Mouse (Mus musculus) MEL (cell line): ENCODE data around the gene Cyp19a1. TPM values are rescaled to one million over a fixed set of nuclear protein-coding genes. Genes with fewer than 3 reads are reported as not detected.

ENCODE experiments used
- DNase-seq: peaks from one replicate; pipeline ENCODE4 v3.0.0; 2011; ENCODE audit warnings: low read depth, low spot score
- H3K27ac ChIP-seq: 2 replicates; pipeline ENCODE4 v1.5.1; 2012; ENCODE audit warnings: low read depth, mild to moderate bottlenecking, control low read depth, low read length, moderate library complexity; ENCODE audit not compliant: control insufficient read depth
- H3K27me3 ChIP-seq, 2 experiments: fragments of 150-350 bp in 1 of 2; sonication (generic) in 1 of 2; 2 replicates each; pipeline ENCODE4 v1.6.1; 2012; ENCODE audit warnings: low read length in 2 of 2, mild to moderate bottlenecking in 2 of 2, improper control_type of control experiment in 1 of 2, moderate library complexity in 1 of 2; ENCODE audit not compliant: insufficient read depth in 2 of 2, control insufficient read depth in 1 of 2
- H3K36me3 ChIP-seq, 2 experiments: 2 replicates each; pipeline ENCODE4 v1.6.1; 2012 to 2014; ENCODE audit warnings: low read length in 2 of 2, improper control_type of control experiment in 1 of 2, inconsistent platforms in 1 of 2, mild to moderate bottlenecking in 1 of 2; ENCODE audit not compliant: insufficient read depth in 2 of 2, control insufficient read depth in 1 of 2
- H3K4me1 ChIP-seq, 2 experiments: fragments of 150-350 bp in 1 of 2; sonication (generic) in 1 of 2; 2 replicates each; pipeline ENCODE4 v1.6.1; 2012; ENCODE audit warnings: low read length in 2 of 2, improper control_type of control experiment in 1 of 2, mild to moderate bottlenecking in 1 of 2; ENCODE audit not compliant: insufficient read depth in 2 of 2, control insufficient read depth in 1 of 2
- H3K4me3 ChIP-seq, 2 experiments: fragments of 150-350 bp in 1 of 2; sonication (generic) in 1 of 2; 2 replicates each; pipeline ENCODE4 v1.5.1; 2012; ENCODE audit warnings: low read depth in 2 of 2, low read length in 2 of 2, mild to moderate bottlenecking in 2 of 2, moderate library complexity in 2 of 2, control low read depth in 1 of 2, improper control_type of control experiment in 1 of 2; ENCODE audit not compliant: control insufficient read depth in 1 of 2, insufficient read depth in 1 of 2
- H3K79me2 ChIP-seq: 2 replicates; pipeline ENCODE4 v1.6.1; 2012; ENCODE audit warnings: mild to moderate bottlenecking, low read length, moderate library complexity; ENCODE audit not compliant: control insufficient read depth, poor library complexity, insufficient read depth
- H3K9ac ChIP-seq: 2 replicates; pipeline ENCODE4 v1.6.1; 2012; ENCODE audit warnings: low read depth, mild to moderate bottlenecking, control low read depth, low read length, moderate library complexity; ENCODE audit not compliant: control insufficient read depth, poor library complexity, severe bottlenecking
- H3K9me3 ChIP-seq: fragments of 150-350 bp; sonication (generic); replicated peaks from 2 replicates; pipeline ENCODE4 v1.6.1; 2012; ENCODE audit warnings: mild to moderate bottlenecking, low read length, improper control_type of control experiment, moderate library complexity; ENCODE audit not compliant: insufficient read depth
- BHLHE40 ChIP-seq: IDR thresholded peaks from 2 replicates; pipeline ENCODE4 v1.6.1; 2012; ENCODE audit warnings: low read depth, mild to moderate bottlenecking, inconsistent platforms, low read length, improper control_type of control experiment, borderline replicate concordance
- CHD1 ChIP-seq: IDR thresholded peaks from 2 replicates; pipeline ENCODE4 v1.6.1; 2012; ENCODE audit warnings: low read depth, mild to moderate bottlenecking, inconsistent platforms, low read length, improper control_type of control experiment
- CHD2 ChIP-seq: IDR thresholded peaks from 2 replicates; pipeline ENCODE4 v1.6.1; 2011; ENCODE audit warnings: low read length, improper control_type of control experiment
- CTCF ChIP-seq, 3 experiments: IDR thresholded peaks in 2 of 3; conservative IDR thresholded peaks in 1 of 3; 2 replicates each; pipeline ENCODE4 v1.5.1; 2011 to 2012; ENCODE audit warnings: low read length in 3 of 3, low read depth in 2 of 3, mild to moderate bottlenecking in 2 of 3, improper control_type of control experiment in 1 of 3, inconsistent platforms in 1 of 3, mixed read lengths in 1 of 3, moderate library complexity in 1 of 3; ENCODE audit not compliant: control insufficient read depth in 1 of 3, insufficient read depth in 1 of 3, poor library complexity in 1 of 3, severe bottlenecking in 1 of 3
- E2F4 ChIP-seq: IDR thresholded peaks from 2 replicates; pipeline ENCODE4 v1.6.1; 2011; ENCODE audit warnings: low read depth, low read length, improper control_type of control experiment, borderline replicate concordance
- ETS1 ChIP-seq: IDR thresholded peaks from 2 replicates; pipeline ENCODE4 v1.6.1; 2012; ENCODE audit warnings: low read depth, mild to moderate bottlenecking, inconsistent platforms, low read length, improper control_type of control experiment, moderate library complexity
- GABPA ChIP-seq: IDR thresholded peaks from 2 replicates; pipeline ENCODE4 v1.6.1; 2012; ENCODE audit warnings: low read depth, mild to moderate bottlenecking, inconsistent platforms, low read length, improper control_type of control experiment, moderate library complexity
- GATA1 ChIP-seq: IDR thresholded peaks from 2 replicates; pipeline ENCODE4 v1.6.1; 2011; ENCODE audit warnings: low read depth, low read length, improper control_type of control experiment
- MAFK ChIP-seq: IDR thresholded peaks from 2 replicates; pipeline ENCODE4 v1.6.1; 2011; ENCODE audit warnings: low read depth, mild to moderate bottlenecking, low read length, improper control_type of control experiment, borderline replicate concordance
- MAZ ChIP-seq: IDR thresholded peaks from 2 replicates; pipeline ENCODE4 v1.6.1; 2012; ENCODE audit warnings: low read depth, mild to moderate bottlenecking, inconsistent platforms, low read length, improper control_type of control experiment
- NELFE ChIP-seq: IDR thresholded peaks from 2 replicates; pipeline ENCODE4 v1.6.1; 2011; ENCODE audit warnings: low read depth, low read length, improper control_type of control experiment
- NRF1 ChIP-seq: IDR thresholded peaks from 2 replicates; pipeline ENCODE4 v1.6.1; 2014; ENCODE audit warnings: low read depth, mild to moderate bottlenecking, inconsistent platforms, low read length, improper control_type of control experiment, moderate library complexity; ENCODE audit not compliant: poor library complexity, insufficient read depth, severe bottlenecking
- POLR2A ChIP-seq, 2 experiments: IDR thresholded peaks; 2 replicates each; pipeline ENCODE4 v1.6.1; 2011 to 2012; ENCODE audit warnings: low read length in 2 of 2, mild to moderate bottlenecking in 2 of 2, control low read depth in 1 of 2, improper control_type of control experiment in 1 of 2, low read depth in 1 of 2, moderate library complexity in 1 of 2; ENCODE audit not compliant: control insufficient read depth in 1 of 2, insufficient read depth in 1 of 2, poor library complexity in 1 of 2
- POLR2AphosphoS5 ChIP-seq: IDR thresholded peaks from 2 replicates; pipeline ENCODE4 v1.6.1; 2012; ENCODE audit warnings: low read depth, borderline replicate concordance, mild to moderate bottlenecking, inconsistent platforms, low read length, moderate library complexity, mixed read lengths
- RAD21 ChIP-seq: IDR thresholded peaks from 2 replicates; pipeline ENCODE4 v1.6.1; 2011; ENCODE audit warnings: mild to moderate bottlenecking, low read depth, low read length, improper control_type of control experiment
- SIN3A ChIP-seq: IDR thresholded peaks from 2 replicates; pipeline ENCODE4 v1.6.1; 2012; ENCODE audit warnings: low read length, improper control_type of control experiment, inconsistent platforms
- SMC3 ChIP-seq: IDR thresholded peaks from 2 replicates; pipeline ENCODE4 v1.6.1; 2011; ENCODE audit warnings: low read depth, low read length, improper control_type of control experiment
- USF1 ChIP-seq: IDR thresholded peaks from 2 replicates; pipeline ENCODE4 v1.6.1; 2014; ENCODE audit warnings: low read depth, mild to moderate bottlenecking, inconsistent platforms, low read length, improper control_type of control experiment, moderate library complexity
- polyA plus RNA-seq, 2 experiments: library from polyadenylated mRNA; stranded (reverse) in 1 of 2; unstranded in 1 of 2; fragments of >175 nt in 1 of 2; fragments of >200 nt in 1 of 2; gene quantifications; 2 replicates each; pipeline versions ENCODE4 v1.2.1 to v1.2.4; 2012; ENCODE audit warnings: low replicate concordance in 2 of 2, low read depth in 1 of 2; ENCODE audit not compliant: insufficient read length in 2 of 2, insufficient read depth in 1 of 2, missing spikeins in 1 of 2
- total RNA-seq: library from RNA; depleted of rRNA; stranded (reverse); fragments of 300-350 nt; gene quantifications from 2 replicates; pipeline ENCODE4 v1.2.3, GENCODE M21; 2012; rRNA removed

The Cyp19a1 gene
- total RNA-seq (not detected in 2 replicates), polyA plus RNA-seq (not detected)

- Histone ChIP-seq H3K27me3 (peaks cover 0 to 3% of the 10 kb centered on the region in 2 experiments; a peak in 1 of 4 replicates), H3K9me3 (no peaks in the 10 kb centered on the region), H3K36me3 (no peaks in the 10 kb centered on the region), H3K4me3 (no peak within 1 kb of the TSS), H3K27ac (no peak within 1 kb of the TSS), H3K9ac (no peak within 1 kb of the TSS), H3K79me2 (no peaks in the 10 kb centered on the region), H3K4me1 (no peaks in the 10 kb centered on the region)
- DNase-seq: no peak
- TF ChIP-seq GABPA: no peak
Measured at GRCm38 (mm10) chr9:54268010-54268409, at the start of gene Cyp19a1. TSS of gene Cyp19a1 (minus strand) at chr9:54268110.

- Histone ChIP-seq H3K36me3 (no peaks in the 10 kb centered on the region), H3K27me3 (peaks cover 5 to 18% of the 10 kb centered on the region in 2 experiments), H3K9me3 (no peaks in the 10 kb centered on the region), H3K4me1 (no peaks in the 10 kb centered on the region), H3K9ac (no peak overlapping the region), H3K27ac (no peak overlapping the region), H3K79me2 (no peaks in the 10 kb centered on the region), H3K4me3 (no peak overlapping the region)
- TF ChIP-seq CHD2: no peak
- no peak for TF ChIP-seq SIN3A
- no peak for TF ChIP-seq BHLHE40
- TF ChIP-seq SMC3: no peak
- no peak for TF ChIP-seq GABPA
- TF ChIP-seq NELFE: no peak
- no peak for TF ChIP-seq CTCF (IDR thresholded peaks at IDR 0.05 in 2 of 3, conservative IDR thresholded peaks at IDR 0.05 in 1 of 3; ENCODE audit: control insufficient read depth in 1 of 3, insufficient read depth in 1 of 3, low read depth in 2 of 3, low read length in 3 of 3, poor library complexity in 1 of 3, severe bottlenecking in 1 of 3)
- TF ChIP-seq USF1: no peak
- TF ChIP-seq POLR2A (IDR thresholded peaks at IDR 0.05; ENCODE audit: control insufficient read depth in 1 of 2, insufficient read depth in 1 of 2, low read depth in 1 of 2, low read length in 2 of 2, poor library complexity in 1 of 2): no peak
- TF ChIP-seq E2F4: no peak
- TF ChIP-seq MAFK: no peak
- no peak for TF ChIP-seq MAZ
- no peak for TF ChIP-seq GATA1
- no peak for TF ChIP-seq NRF1
- no peak for TF ChIP-seq CHD1
- TF ChIP-seq RAD21: no peak
- no peak for TF ChIP-seq ETS1
- no peak for TF ChIP-seq POLR2AphosphoS5
- no peak for DNase-seq
Measured at GRCm38 (mm10) chr9:54316363-54316762, 48.5 kb upstream of the Cyp19a1 start.
